Mouse (Mus musculus) heart, postnatal 10 days (tissue): Measurements from ENCODE around the gene 1700003H04Rik. TPM values are rescaled to one million over a fixed set of nuclear protein-coding genes. Genes with fewer than 3 reads are reported as not detected.

Experiments
- DNase-seq, 2 experiments: peaks; one replicate each; pipeline ENCODE4 v3.0.0; 2021
- intact Hi-C: fragments of 180-260 bp; cut with DNase I; formaldehyde crosslinking; loops from one replicate; pipeline ENCODE4 v1.15.1; 2025
- total RNA-seq, 2 experiments: library from RNA; stranded (reverse); gene quantifications; 2 replicates each; pipeline ENCODE4 v1.2.3; 2021

Gene 1700003H04Rik
- not detected for total RNA-seq

DNA sequence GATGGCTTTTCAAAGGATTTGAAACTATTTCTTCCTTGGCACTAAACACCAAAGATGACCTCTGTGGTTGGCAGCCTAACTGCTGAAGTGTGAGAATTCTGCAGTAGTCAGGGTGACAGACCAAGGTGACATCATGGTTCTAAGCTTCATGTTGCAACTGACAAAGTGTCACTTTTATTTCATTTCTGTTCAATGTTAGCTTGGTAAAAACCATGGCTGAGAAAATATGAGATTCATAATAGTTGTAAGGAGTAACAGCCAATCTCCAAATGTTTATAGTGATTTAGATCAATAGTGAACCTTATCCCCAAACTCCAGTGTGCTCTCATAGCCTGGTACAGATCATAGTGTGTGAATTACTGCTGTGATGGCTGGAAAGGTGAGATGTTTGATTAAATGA is at the start of gene 1700003H04Rik:
Gene 1700003H04Rik (minus strand): TSS at position 101 of the 400 bp plus-strand sequence.
- no peak for DNase-seq
- intact Hi-C loops: loop anchor here (10.0 kb wide), 2 partner anchors 236 to 306 kb away; no protein-coding TSS in a partner anchor

DNA sequence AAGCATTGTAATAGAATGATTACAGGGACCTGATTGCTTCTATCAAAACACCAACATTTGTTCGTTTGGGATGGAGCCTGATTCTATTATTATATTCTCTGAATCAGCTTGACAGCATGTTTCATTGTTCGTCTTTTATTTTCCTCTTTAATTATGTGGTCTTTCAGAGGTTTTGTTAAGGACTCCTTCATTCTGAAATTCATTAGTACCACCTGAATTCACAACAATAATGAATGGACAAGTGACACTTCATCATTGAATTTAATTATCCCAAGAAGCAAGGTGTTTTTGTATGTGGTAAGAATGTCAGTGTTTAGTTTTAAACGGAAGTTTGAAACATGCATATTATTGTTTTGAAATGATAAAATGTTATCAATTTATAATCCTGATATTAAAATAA is 42.1 kb upstream of the 1700003H04Rik start:
- intact Hi-C loops: no loop called here
- DNase-seq: no peak

DNA sequence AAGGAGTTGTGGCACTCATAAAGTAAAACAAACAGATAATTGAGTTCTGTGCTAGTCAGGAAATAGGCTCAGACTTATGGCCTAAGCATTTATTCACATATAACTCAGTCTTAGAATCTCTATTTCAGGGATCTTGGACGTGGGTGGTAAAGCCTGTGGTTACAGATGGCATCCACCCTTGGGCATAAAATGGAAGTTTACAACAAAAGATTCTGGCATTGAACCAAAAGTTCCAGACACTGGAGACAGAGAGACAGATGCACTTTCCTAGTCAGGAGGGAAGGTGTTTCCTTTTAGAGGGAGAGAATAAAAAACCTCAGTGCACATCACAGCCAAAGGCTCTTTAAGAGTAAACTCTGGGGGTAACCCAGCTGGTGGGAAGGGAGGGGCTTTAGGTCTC is 32.4 kb upstream of the 1700003H04Rik start:
- intact Hi-C loops: no loop called here
- DNase-seq: no peak

DNA sequence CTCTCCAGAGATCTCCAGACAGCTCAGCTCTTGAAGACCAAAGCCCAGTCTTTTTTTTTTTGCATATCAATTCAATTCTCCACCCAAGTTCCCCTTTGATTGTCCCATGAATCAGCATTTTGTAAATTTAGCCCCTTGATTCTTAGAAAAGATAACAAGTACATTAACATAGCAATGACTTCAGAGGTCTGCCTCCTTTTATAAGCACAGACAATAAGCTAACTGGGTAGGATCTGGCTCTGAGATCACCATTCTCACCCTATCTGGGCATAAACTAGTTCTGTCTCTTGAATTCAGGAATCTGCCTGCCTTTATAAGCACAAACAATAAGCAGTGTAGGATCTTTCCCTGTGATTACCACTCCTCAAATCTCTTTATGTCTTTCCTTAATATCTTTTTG is 29.1 kb upstream of the 1700003H04Rik start:
- intact Hi-C loops: no loop called here
- DNase-seq: no peak

DNA sequence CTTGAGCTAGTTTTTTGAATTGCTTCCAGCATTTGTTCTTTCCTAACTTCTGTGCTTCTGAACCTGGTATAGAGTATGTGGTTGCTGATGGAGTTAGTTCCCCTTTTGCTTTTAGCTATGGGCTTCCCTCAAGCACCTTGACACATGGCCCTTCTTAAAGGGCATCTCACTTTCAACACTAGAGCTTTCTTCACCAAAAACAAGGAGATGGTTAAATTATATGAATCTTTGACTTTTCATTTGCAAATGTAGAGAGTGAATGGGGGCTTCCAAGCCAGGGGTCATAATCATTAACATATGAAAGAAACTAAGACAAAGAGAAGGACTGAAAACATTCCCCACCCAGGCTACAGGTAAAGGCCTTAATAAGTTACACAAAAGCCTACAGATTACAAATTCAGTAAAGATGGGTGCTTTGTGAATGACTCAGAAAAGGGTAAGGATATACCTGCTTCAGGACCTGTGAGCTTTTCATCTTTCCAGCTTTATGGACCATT is 25.2 kb upstream of the 1700003H04Rik start:
- DNase-seq: no peak
- intact Hi-C loops: no loop called here

DNA sequence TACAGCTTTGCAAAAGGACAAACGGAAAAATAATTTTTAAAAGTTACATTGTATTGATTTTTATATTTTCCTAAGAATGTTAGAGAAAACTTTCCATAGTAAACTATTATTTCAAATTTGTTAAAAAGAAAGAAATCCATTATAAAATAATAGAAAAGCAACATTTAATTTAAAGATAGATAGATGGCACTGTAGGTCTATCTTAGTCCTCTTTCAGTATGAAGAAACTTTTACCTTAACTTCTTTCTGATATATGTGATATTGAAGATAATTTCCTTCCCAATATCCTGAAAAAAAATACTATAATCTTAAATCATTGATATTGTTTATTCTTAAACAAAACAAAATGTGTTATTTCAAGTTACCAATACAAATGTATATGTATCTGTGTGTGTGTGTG is 24.6 kb upstream of the 1700003H04Rik start:
- no peak for DNase-seq
- intact Hi-C loops: no loop called here

DNA sequence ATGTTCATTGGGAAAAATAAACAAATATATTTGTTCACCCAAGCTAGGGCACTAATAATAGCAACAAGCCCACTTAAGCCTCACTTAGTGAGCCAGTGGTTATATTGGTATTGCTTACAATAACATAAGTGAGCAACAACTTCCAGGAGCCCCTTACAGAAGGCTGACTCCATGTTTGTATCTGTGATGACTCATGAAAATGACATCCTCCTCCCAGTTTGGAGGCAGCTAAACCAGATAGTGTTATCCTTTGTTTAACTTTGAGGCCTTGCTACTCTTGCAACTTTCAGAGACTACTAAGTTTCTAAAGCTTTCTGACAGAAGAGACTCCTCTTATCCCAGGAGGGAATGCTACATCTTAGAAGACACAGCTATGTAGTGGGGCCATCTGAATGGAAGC is 16.9 kb upstream of the 1700003H04Rik start:
- no peak for DNase-seq
- intact Hi-C loops: no loop called here

DNA sequence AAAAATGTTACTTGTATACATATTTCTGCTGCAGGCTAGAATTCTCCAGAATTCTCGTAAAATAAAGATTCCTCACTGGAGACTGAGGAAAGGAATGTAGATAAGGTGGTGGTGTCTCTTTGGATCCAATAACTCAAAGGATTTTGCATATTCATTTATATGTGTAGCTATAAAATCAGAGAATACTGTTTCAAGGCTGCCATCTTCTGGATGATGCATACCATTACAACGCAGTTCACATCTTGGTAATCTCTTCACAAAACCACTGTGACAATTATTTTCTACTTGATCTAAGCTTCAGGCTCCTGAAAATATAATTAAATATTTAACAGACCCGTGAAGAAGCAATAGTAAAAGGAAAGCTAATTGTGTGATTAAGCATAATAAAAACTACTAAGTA is 6.6 kb upstream of the 1700003H04Rik start:
- intact Hi-C loops: loop anchor here (2.0 to 10.0 kb wide), 3 partner anchors 243 to 1073 kb away; no protein-coding TSS in a partner anchor
- peak in 1 of 2 experiments; percentile 2 for DNase-seq

DNA sequence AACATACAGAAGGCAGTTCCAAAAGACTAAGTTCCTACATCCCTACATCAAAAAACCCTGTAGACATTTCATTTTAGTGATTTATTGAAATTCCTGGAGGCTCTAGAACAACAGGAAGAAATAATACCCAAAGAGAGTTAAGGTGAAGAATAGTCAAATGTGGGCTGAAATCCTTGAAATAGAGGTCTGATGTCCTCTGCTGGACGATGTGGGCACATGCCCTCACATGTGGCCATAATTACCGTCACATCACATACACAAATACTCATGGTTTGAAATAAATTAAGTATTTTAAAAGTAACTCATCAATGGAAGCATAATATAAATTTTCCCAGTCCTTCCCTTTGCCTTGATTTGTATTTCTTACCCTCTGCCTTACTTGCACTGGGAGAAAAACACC is 4.9 kb upstream of the 1700003H04Rik start:
- no peak for DNase-seq
- intact Hi-C loops: loop anchor here (2.0 to 10.0 kb wide), 3 partner anchors 241 to 1071 kb away; no protein-coding TSS in a partner anchor

DNA sequence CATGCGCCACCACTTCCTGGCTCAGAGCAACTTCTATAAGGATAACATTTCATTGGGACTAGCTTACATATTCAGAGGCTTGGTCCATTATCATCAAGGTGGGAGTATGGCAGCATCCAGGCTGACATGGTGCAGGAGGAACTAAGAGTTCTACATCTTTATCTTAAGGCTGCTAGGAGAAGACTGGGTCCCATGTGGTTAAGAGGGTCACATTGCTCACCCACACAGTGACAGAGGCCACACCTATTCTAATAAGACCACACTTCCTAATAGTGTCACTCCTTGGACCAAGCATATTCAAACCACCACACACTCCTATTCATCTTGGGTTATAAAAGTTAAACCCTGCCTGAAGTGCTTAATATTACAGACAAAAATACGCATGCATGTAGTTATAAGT is 23.6 kb downstream of the 1700003H04Rik start:
- intact Hi-C loops: no loop called here
- no peak for DNase-seq

DNA sequence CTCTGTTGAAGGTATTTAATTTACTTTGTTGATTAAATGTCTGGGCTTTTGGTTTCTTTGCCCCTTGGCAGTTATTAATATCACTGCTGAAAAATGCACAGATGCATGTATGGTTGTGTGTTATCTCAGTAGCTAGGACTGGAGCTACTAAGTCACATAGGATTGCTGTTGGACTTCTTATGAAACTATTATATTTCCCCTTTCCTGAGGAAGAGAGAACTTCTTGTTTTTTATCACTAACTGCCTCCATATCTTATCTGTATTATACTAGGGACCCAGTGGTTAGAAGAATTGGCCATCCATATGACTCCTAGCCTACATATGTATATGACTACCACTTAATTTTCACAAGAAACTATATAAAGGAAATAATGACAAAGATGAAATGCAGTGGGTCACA is 24.9 kb downstream of the 1700003H04Rik start:
- DNase-seq: no peak
- intact Hi-C loops: no loop called here

DNA sequence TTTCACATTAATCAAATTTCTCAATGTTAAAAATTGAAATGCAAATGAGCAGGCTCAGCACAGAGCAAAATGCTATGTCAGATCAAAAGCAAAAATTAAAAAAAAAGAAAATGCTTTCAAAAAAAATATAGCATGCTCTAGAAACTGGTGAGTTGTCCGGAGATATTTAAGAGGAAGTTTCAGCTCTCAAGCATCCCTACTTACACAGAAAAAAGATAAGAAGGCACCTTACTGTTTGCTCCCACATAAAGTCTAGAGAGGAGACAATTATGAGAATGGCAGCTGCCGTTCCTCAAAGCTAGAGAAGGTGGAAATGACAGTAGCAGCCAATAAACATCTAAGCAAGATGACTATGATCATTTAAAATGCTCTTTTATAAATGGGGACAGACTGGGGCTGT is 25.8 kb downstream of the 1700003H04Rik start:
- no peak for DNase-seq
- intact Hi-C loops: no loop called here

DNA sequence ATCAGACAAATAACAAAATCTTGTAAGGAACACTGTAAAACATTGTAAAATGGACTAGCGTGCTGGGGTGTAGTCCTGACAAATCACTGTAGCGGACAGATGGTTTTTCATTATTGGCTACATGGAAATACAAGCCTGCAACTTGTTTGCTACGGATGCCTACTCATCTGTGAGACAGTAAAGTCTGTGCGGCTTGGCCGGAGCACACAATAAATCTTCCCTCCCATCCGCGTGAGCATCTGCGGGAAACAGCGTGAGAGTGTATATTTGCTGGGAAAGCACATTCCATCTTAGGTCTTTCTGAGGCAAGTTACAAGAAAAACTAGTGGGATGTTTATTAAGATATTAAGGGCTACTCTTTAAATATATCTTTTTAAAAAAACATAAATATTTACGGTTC is 32.0 kb downstream of the 1700003H04Rik start:
- no peak for DNase-seq
- intact Hi-C loops: no loop called here

DNA sequence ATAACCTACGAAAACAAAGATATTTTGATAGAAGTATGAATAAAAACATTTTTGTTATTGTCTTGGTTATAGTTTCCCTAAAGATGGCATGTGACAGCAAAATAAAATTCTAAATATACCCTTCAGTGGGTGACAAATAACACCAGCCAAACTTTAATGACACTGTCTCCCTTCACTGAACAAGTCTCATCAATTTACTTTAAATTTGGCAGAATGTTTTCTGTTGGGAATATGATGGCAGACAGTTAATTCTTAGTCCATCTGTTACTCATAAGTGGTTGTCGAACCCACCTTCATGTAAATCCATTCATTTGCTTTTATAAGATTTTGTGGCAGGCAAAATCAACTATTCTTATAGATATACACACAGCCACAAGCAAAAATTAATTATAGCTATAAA is 42.6 kb downstream of the 1700003H04Rik start:
- no peak for DNase-seq
- intact Hi-C loops: no loop called here

DNA sequence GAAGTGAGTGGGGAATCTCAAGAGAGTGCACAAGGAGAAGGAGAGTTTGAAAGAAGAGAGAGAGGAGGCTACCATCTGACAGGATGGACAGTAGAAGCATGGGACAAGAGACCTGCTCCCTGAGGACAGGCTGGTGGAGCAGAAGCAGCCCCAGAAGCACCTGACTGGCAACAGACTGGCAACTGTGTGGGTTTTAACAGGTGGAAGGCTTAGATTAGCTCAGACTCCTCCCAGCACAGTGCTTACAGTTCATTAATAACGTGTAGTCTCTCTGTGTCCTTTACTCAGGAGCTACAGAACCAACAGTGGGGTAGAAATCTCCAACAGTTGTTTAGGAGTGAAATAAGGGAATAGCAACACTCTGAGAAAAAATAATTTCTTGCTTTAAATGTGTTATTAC is 44.3 kb downstream of the 1700003H04Rik start:
- intact Hi-C loops: no loop called here
- DNase-seq: no peak

DNA sequence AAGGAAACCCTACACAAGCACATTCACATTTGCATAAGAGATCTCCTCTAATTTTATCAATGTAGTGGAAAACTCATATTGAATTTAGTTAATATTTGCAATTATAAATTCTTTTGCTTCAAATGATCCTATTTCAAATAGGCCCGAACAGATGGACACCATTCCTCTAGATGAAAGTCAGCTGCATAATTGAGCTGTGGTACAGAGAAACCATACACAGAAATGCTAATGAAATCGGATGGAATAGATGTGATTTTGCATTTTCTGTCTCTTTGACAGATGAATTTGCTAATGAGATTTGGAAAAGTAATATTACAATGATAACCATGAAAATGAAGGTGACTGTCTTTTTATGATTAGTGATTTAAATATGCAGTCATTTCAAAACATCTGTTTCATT is 62.1 kb downstream of the 1700003H04Rik start:
- intact Hi-C loops: no loop called here
- no peak for DNase-seq

Other genes starting within 250 kb of the 1700003H04Rik start
- gene 1700006A11Rik, start 155.1 kb downstream of the 1700003H04Rik start, total RNA-seq: not detected